Mouse (Mus musculus): ENCODE data around the gene Saa3. TPM values are rescaled to one million over a fixed set of nuclear protein-coding genes. Genes with fewer than 3 reads are reported as not detected.

Saa3 gene
- 2.3 and 5.2 TPM in 2 replicates for polyA plus RNA-seq (2015; fragmentation: Nextera tagmentation; extraction: Ambion mirVana)

GRCm38 (mm10) chr7:46715600-46715999 is at the start of gene Saa3:
Gene Saa3, minus strand, starts transcription at chr7:46715700.
- no peak for ATAC-seq
- Histone ChIP-seq H3K4me3 (ENCODE audit: low read depth, low read length) (no peak within 1 kb of the TSS), H3K9me3 (ENCODE audit: control insufficient read depth) (no peaks in the 10 kb centered on the region), H3K27me3 (replicated peaks; ENCODE audit: control insufficient read depth, insufficient read depth, low read length) (no peaks in the 10 kb centered on the region), H3K4me2 (replicated peaks; ENCODE audit: low read depth) (no peak within 1 kb of the TSS), H3K36me3 (ENCODE audit: control insufficient read depth, insufficient read depth) (no peaks in the 10 kb centered on the region), H3K4me1 (replicated peaks; ENCODE audit: control insufficient read depth, insufficient read depth, low read length) (no peaks in the 10 kb centered on the region; the same call in 1 of the 2 replicates), H3K9ac (ENCODE audit: low read depth, low read length) (no peak within 1 kb of the TSS), H3K27ac (ENCODE audit: low read depth, low read length) (no peak within 1 kb of the TSS)
- WGBS: 88% methylated on average over 5 of the region's 5 CpGs
- no peak for TF ChIP-seq CTCF (IDR thresholded peaks at IDR 0.05; ENCODE audit: low read depth)

GRCm38 (mm10) chr7:46764672-46765071 is 49.2 kb upstream of the Saa3 start:
- Histone ChIP-seq H3K9me3 (ENCODE audit: control insufficient read depth) (no peaks in the 10 kb centered on the region), H3K9ac (ENCODE audit: low read depth, low read length) (no peak overlapping the region), H3K4me1 (replicated peaks; ENCODE audit: control insufficient read depth, insufficient read depth, low read length) (no peaks in the 10 kb centered on the region), H3K36me3 (ENCODE audit: control insufficient read depth, insufficient read depth) (peaks cover 69% of the 10 kb centered on the region), H3K4me3 (ENCODE audit: low read depth, low read length) (no peak overlapping the region), H3K4me2 (replicated peaks; ENCODE audit: low read depth) (no peak overlapping the region), H3K27ac (ENCODE audit: low read depth, low read length) (no peak overlapping the region), H3K27me3 (replicated peaks; ENCODE audit: control insufficient read depth, insufficient read depth, low read length) (no peaks in the 10 kb centered on the region)
- 92% methylated on average over 8 of the region's 8 CpGs for WGBS
- TF ChIP-seq CTCF (IDR thresholded peaks at IDR 0.05; ENCODE audit: low read depth): no peak
- no peak for ATAC-seq

GRCm38 (mm10) chr7:46762601-46763000 is 47.1 kb upstream of the Saa3 start:
- peak overlapping the region; percentile 54; the same call in 1 of the 2 replicates for H3K27ac ChIP-seq (ENCODE audit: low read depth, low read length)
- H3K9ac ChIP-seq (ENCODE audit: low read depth, low read length): no peak overlapping the region
- ATAC-seq: peak; percentile 85
- H3K27me3 ChIP-seq (replicated peaks; ENCODE audit: control insufficient read depth, insufficient read depth, low read length): no peaks in the 10 kb centered on the region
- no peak for TF ChIP-seq CTCF (IDR thresholded peaks at IDR 0.05; ENCODE audit: low read depth)
- no peak overlapping the region for H3K4me3 ChIP-seq (ENCODE audit: low read depth, low read length)
- no peaks in the 10 kb centered on the region for H3K4me1 ChIP-seq (replicated peaks; ENCODE audit: control insufficient read depth, insufficient read depth, low read length)
- H3K36me3 ChIP-seq (ENCODE audit: control insufficient read depth, insufficient read depth): peaks cover 56% of the 10 kb centered on the region
- H3K9me3 ChIP-seq (ENCODE audit: control insufficient read depth): no peaks in the 10 kb centered on the region
- 67% methylated on average over 5 of the region's 5 CpGs for WGBS
- H3K4me2 ChIP-seq (replicated peaks; ENCODE audit: low read depth): no peak overlapping the region

GRCm38 (mm10) chr7:46761049-46761795 is 45.7 kb upstream of the Saa3 start:
- H3K9ac ChIP-seq (ENCODE audit: low read depth, low read length): no peak overlapping the region
- no peaks in the 10 kb centered on the region for H3K9me3 ChIP-seq (ENCODE audit: control insufficient read depth)
- H3K27me3 ChIP-seq (replicated peaks; ENCODE audit: control insufficient read depth, insufficient read depth, low read length): no peaks in the 10 kb centered on the region
- TF ChIP-seq CTCF (IDR thresholded peaks at IDR 0.05; ENCODE audit: low read depth): no peak
- H3K4me3 ChIP-seq (ENCODE audit: low read depth, low read length): no peak overlapping the region
- H3K4me1 ChIP-seq (replicated peaks; ENCODE audit: control insufficient read depth, insufficient read depth, low read length): no peaks in the 10 kb centered on the region
- H3K36me3 ChIP-seq (ENCODE audit: control insufficient read depth, insufficient read depth): peaks cover 51% of the 10 kb centered on the region
- 70% methylated on average over 11 of the region's 11 CpGs for whole genome bisulfite sequencing
- ATAC-seq: no peak
- H3K4me2 ChIP-seq (replicated peaks; ENCODE audit: low read depth): no peak overlapping the region
- 0 out of 2 replicates have a peak overlapping the region, but pooled peaks have one; percentile 28 for H3K27ac ChIP-seq (ENCODE audit: low read depth, low read length)

- H3K4me1 ChIP-seq (replicated peaks; ENCODE audit: control insufficient read depth, insufficient read depth, low read length): no peaks in the 10 kb centered on the region
- no peaks in the 10 kb centered on the region for H3K27me3 ChIP-seq (replicated peaks; ENCODE audit: control insufficient read depth, insufficient read depth, low read length)
- no peak within 1 kb of the TSS for H3K27ac ChIP-seq (ENCODE audit: low read depth, low read length)
- no peaks in the 10 kb centered on the region for H3K36me3 ChIP-seq (ENCODE audit: control insufficient read depth, insufficient read depth)
- no peaks in the 10 kb centered on the region for H3K9me3 ChIP-seq (ENCODE audit: control insufficient read depth)
- no peak for ATAC-seq
- H3K4me3 ChIP-seq (ENCODE audit: low read depth, low read length): no peak within 1 kb of the TSS
- no peak within 1 kb of the TSS for H3K9ac ChIP-seq (ENCODE audit: low read depth, low read length)
- WGBS: 59% methylated on average over 3 of the region's 3 CpGs
- H3K4me2 ChIP-seq (replicated peaks; ENCODE audit: low read depth): no peak within 1 kb of the TSS
- no peak for TF ChIP-seq CTCF (IDR thresholded peaks at IDR 0.05; ENCODE audit: low read depth)
Observed at GRCm38 (mm10) chr7:46751490-46751889, 36.0 kb upstream of the Saa3 start, which contains the start of gene Saa2. Gene Saa2, plus strand, starts transcription at chr7:46751790.

GRCm38 (mm10) chr7:46748459-46748858 is 33.0 kb upstream of the Saa3 start:
- no peak for TF ChIP-seq CTCF (IDR thresholded peaks at IDR 0.05; ENCODE audit: low read depth)
- no peak for ATAC-seq
- no peak overlapping the region for H3K4me3 ChIP-seq (ENCODE audit: low read depth, low read length)
- no peak overlapping the region for H3K4me2 ChIP-seq (replicated peaks; ENCODE audit: low read depth)
- no peaks in the 10 kb centered on the region for H3K9me3 ChIP-seq (ENCODE audit: control insufficient read depth)
- H3K27ac ChIP-seq (ENCODE audit: low read depth, low read length): no peak overlapping the region
- no peaks in the 10 kb centered on the region for H3K27me3 ChIP-seq (replicated peaks; ENCODE audit: control insufficient read depth, insufficient read depth, low read length)
- no peaks in the 10 kb centered on the region for H3K4me1 ChIP-seq (replicated peaks; ENCODE audit: control insufficient read depth, insufficient read depth, low read length)
- WGBS: 64% methylated on average over 3 of the region's 3 CpGs
- no peaks in the 10 kb centered on the region for H3K36me3 ChIP-seq (ENCODE audit: control insufficient read depth, insufficient read depth)
- H3K9ac ChIP-seq (ENCODE audit: low read depth, low read length): no peak overlapping the region

All from intestine, postnatal 0 days (tissue).